Mouse (Mus musculus) heart, embryonic 11.5 days (tissue): Measurements from ENCODE around the gene Dnaic2. TPM values are rescaled to one million over a fixed set of nuclear protein-coding genes. Genes with fewer than 3 reads are reported as not detected.

Source experiments
- ATAC-seq: fragments of 200-750 bp; cut with Nextera tagmentation; replicated peaks from 2 replicates; pipeline ENCODE4 v1.8.0; 2017; ENCODE audit warnings: moderate library complexity; ENCODE audit not compliant: insufficient number of reproducible peaks, low FRiP score, low TSS enrichment
- H3K27ac ChIP-seq: fragments of 300-500 bp; sonication (generic); 2 replicates; pipeline ENCODE4 v1.5.1; 2014; ENCODE audit warnings: mild to moderate bottlenecking, low read depth, low read length
- H3K27me3 ChIP-seq: fragments of 300-500 bp; sonication (generic); 2 replicates; pipeline ENCODE4 v1.6.1; 2014; ENCODE audit warnings: mild to moderate bottlenecking, low read length, mixed read lengths; ENCODE audit not compliant: control insufficient read depth, insufficient read depth
- H3K36me3 ChIP-seq: fragments of 300-500 bp; sonication (generic); 2 replicates; pipeline ENCODE4 v1.6.1; 2014; ENCODE audit warnings: mild to moderate bottlenecking, low read length, moderate library complexity, mixed read lengths; ENCODE audit not compliant: control insufficient read depth, insufficient read depth
- H3K4me1 ChIP-seq: fragments of 300-500 bp; sonication (generic); 2 replicates; pipeline ENCODE4 v1.6.1; 2014; ENCODE audit warnings: low read length; ENCODE audit not compliant: control insufficient read depth, insufficient read depth
- H3K4me2 ChIP-seq: fragments of 300-500 bp; sonication (generic); 2 replicates; pipeline ENCODE4 v1.6.1; 2014; ENCODE audit warnings: mild to moderate bottlenecking, moderate library complexity
- H3K4me3 ChIP-seq: fragments of 300-500 bp; sonication (generic); 2 replicates; pipeline ENCODE4 v1.5.1; 2014; ENCODE audit warnings: low read depth, low read length
- H3K9ac ChIP-seq: fragments of 300-500 bp; sonication (generic); 2 replicates; pipeline ENCODE4 v1.6.1; 2014; ENCODE audit warnings: mild to moderate bottlenecking, low read depth, low read length, moderate library complexity
- H3K9me3 ChIP-seq: fragments of 300-500 bp; sonication (generic); replicated peaks from 2 replicates; pipeline ENCODE4 v1.6.1; 2016; ENCODE audit warnings: low read length; ENCODE audit not compliant: control insufficient read depth
- WGBS: fragments of 180-500 bp; shearing (Covaris S2); extraction: QIAGEN DNeasy Blood & Tissue Kit; methylation state at CpG from one replicate; pipeline ENCODE4 v1.1.7; 2014; ENCODE audit not compliant: insufficient replicate concordance; 5-methylcytosine and 5-hydroxymethylcytosine counted together
- polyA plus RNA-seq: library from polyadenylated mRNA; unstranded; fragments of >200 nt; fragmentation: Nextera tagmentation; extraction: Ambion mirVana; gene quantifications from 2 replicates; pipeline ENCODE4 v1.2.1, GENCODE M21; 2014

Dnaic2 gene
- polyA plus RNA-seq, 1 experiment from 2014 or later = 0.50 TPM

DNA sequence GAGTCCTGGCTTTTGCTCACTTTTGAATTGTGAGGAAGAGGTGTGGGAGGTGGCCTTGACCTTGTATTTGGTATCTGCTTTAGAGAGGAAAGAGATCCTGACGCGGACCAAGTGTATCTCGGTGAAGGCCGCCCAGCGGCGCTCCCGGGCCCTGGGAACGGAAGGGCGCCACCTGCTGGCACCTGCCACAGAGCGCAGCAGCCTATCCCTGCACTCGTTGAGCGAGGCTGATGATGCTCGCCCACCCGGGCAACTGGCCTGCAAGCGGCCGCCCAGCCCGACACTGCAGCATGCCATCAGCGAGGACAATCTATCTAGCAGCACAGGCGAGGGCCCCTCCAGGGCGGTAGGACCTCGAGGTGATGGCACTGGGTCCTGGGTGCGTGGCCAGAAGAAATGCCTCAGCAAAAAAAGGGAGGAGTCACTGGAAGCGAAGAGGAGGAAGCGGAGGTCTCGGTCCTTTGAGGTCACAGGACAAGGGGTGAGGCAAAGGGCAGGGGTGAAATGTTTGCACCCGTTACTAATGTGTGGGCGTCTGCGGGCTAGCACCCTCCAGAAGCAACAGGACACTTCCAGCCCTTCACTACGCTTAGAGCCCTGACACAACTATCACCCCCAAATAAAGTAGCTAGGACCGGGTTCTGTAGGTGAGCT is 62.0 kb downstream of the Dnaic2 start:
- Histone ChIP-seq H3K9ac (no peak overlapping the region), H3K4me2 (peak overlapping the region; percentile 51), H3K27ac (no peak overlapping the region), H3K4me3 (no peak overlapping the region), H3K36me3 (no peaks in the 10 kb centered on the region), H3K27me3 (peaks cover 98% of the 10 kb centered on the region), H3K4me1 (peaks cover 9% of the 10 kb centered on the region; the same call in 1 of the 2 replicates), H3K9me3 (no peaks in the 10 kb centered on the region)
- no peak for ATAC-seq
- 10% methylated on average over 30 of the region's 30 CpGs for WGBS

DNA sequence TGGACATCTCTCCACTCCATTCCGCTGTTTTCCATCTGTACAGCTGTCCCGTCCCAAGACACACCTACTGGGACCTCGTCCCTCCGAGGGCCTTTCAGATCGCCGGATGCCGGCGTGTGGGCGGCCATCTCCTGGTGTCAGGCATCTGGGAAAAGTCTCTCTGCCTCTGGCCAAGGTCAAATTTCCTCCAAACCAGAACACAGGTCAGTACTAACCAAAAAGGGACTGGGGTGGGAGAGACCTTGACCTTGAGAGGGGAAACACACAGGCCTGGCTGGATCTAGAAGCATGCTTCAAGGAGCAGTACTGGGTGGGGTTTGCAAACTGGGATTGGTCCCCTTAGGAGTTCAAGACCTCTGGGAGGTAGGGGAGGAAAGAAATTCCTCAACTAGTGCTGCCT is 62.5 kb downstream of the Dnaic2 start:
- ATAC-seq = no peak
- no peak overlapping the region for H3K4me3 ChIP-seq
- H3K36me3 ChIP-seq = no peaks in the 10 kb centered on the region
- no peaks in the 10 kb centered on the region for H3K9me3 ChIP-seq
- 46% methylated on average over 9 of the region's 9 CpGs for WGBS
- H3K4me1 ChIP-seq = peaks cover 9% of the 10 kb centered on the region; the same call in 1 of the 2 replicates
- no peak overlapping the region for H3K4me2 ChIP-seq
- peaks cover 98% of the 10 kb centered on the region for H3K27me3 ChIP-seq
- H3K9ac ChIP-seq = no peak overlapping the region
- no peak overlapping the region for H3K27ac ChIP-seq

DNA sequence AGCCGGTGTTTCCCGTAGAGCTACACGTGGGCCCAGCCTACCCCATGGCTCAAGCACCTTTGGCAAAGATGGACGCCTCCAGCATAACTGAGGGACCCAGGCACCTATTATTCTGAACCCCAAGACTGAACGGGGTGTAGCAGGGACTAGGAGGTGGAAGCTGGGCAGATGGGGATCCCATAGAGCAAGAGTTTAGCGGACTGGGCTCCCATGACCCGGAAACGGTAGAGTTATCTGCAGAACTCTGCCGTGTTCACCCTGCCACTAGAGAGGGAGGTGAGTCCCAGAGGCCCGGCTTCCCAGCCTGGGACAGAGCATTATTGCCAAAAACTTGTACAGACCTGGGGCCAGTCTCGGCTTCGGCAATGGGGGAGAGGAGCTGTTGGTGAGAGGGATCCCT is 63.0 kb downstream of the Dnaic2 start:
- Histone ChIP-seq H3K4me1 (peaks cover 10% of the 10 kb centered on the region; the same call in 1 of the 2 replicates), H3K9me3 (no peaks in the 10 kb centered on the region), H3K36me3 (no peaks in the 10 kb centered on the region), H3K27ac (no peak overlapping the region), H3K9ac (no peak overlapping the region), H3K4me2 (no peak overlapping the region), H3K27me3 (peaks cover 95% of the 10 kb centered on the region), H3K4me3 (no peak overlapping the region)
- WGBS = 54% methylated on average over 12 of the region's 12 CpGs
- no peak for ATAC-seq

DNA sequence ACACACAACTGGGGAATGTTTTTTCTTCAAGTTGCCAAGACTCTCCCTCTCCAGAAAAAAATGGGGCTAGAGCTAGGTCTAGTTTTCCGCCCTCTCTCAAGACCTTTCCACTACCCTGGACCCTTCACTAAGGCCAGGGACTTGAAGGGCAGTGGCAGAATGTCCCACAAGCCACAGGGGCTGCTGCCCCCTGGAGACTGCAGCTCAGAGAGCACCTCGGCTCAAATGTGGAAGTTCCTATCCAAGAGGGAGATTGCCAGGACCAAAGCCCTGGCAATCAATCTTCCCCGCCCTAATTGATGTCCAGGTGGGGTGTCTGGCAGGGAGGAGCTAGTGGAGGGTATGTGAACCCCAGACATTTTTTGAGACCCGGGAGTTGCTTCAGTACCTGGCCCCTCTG is 63.6 kb downstream of the Dnaic2 start:
- no peaks in the 10 kb centered on the region for H3K36me3 ChIP-seq
- WGBS = 19% methylated on average over 4 of the region's 4 CpGs

DNA sequence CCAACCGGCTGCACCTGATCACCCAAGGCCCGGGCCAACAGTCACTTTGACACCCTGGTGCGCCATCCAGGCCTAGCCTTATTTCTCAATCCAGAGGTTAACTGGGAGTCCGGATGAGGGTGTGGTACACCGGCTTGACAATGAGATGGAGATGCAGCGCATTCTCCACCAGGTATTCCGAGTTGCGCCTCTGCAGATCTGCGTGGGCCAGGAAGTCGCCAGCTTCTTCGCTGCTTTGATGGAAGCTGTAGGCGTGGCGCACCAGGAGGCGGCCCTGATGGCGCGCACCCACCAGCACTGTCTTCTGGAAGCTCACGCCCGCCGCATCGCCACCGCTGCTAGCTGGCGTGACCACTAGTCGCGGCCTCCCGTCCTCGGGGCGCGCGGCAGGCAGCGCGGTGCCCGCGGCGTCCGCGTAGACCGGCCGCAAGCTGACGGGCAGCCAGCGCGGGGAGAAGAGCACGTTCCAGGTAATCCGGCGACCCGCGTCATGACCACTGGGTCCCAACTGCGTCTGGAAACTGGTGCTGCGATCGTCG is 64.2 kb downstream of the Dnaic2 start:
- WGBS = 2% methylated on average over 50 of the region's 50 CpGs
- Histone ChIP-seq H3K4me2 (peak overlapping the region; percentile 84), H3K9ac (peak overlapping the region; percentile 46; the same call in 1 of the 2 replicates), H3K9me3 (no peaks in the 10 kb centered on the region), H3K27me3 (peaks cover 83% of the 10 kb centered on the region), H3K4me3 (peak overlapping the region; percentile 48), H3K27ac (no peak overlapping the region), H3K4me1 (peaks cover 17% of the 10 kb centered on the region; the same call in 1 of the 2 replicates), H3K36me3 (no peaks in the 10 kb centered on the region)
- ATAC-seq = no peak

More for the DNA sequence above, 63.6 kb downstream of the Dnaic2 start:
- H3K27me3 ChIP-seq = peaks cover 89% of the 10 kb centered on the region
- no peak for ATAC-seq
- no peak overlapping the region for H3K4me3 ChIP-seq
- H3K27ac ChIP-seq = no peak overlapping the region
- no peaks in the 10 kb centered on the region for H3K9me3 ChIP-seq
- H3K9ac ChIP-seq = no peak overlapping the region
- H3K4me2 ChIP-seq = no peak overlapping the region
- H3K4me1 ChIP-seq = peaks cover 16% of the 10 kb centered on the region; the same call in 1 of the 2 replicates

DNA sequence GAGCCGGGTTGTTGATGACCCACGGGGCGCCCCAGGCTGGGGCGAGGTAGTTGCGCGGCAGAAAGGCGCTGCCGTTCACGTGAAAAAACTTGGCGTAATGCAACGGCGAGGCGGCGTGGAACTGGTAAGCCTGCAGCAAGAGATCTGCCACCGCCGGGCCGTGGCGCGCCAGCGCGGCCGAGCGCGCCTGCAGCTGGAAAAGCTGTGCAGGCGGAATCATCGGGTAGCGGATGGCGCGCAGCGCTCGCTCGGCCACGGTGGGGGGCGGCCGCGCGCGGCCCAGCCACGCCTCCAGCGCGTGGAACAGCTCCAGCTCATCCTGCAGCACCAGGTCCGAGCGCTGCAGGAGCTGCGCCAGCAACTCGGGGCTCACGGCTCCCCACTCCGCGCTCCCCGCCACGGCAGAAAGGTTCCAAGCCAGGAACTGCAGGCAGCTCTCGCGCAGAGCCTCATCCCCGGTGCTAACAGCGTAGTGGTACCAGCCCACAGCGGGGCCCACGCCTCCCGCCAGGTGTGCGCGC is 64.7 kb downstream of the Dnaic2 start:
- no peaks in the 10 kb centered on the region for H3K36me3 ChIP-seq
- H3K9me3 ChIP-seq = no peaks in the 10 kb centered on the region
- no peak for ATAC-seq
- WGBS = under 1% methylated on average over 58 of the region's 59 CpGs
- peak overlapping the region; percentile 84 for H3K4me2 ChIP-seq
- no peak overlapping the region for H3K27ac ChIP-seq
- H3K27me3 ChIP-seq = peaks cover 79% of the 10 kb centered on the region
- peak overlapping the region; percentile 48 for H3K4me3 ChIP-seq
- H3K4me1 ChIP-seq = peaks cover 17% of the 10 kb centered on the region; the same call in 1 of the 2 replicates
- peak overlapping the region; percentile 46; the same call in 1 of the 2 replicates for H3K9ac ChIP-seq

DNA sequence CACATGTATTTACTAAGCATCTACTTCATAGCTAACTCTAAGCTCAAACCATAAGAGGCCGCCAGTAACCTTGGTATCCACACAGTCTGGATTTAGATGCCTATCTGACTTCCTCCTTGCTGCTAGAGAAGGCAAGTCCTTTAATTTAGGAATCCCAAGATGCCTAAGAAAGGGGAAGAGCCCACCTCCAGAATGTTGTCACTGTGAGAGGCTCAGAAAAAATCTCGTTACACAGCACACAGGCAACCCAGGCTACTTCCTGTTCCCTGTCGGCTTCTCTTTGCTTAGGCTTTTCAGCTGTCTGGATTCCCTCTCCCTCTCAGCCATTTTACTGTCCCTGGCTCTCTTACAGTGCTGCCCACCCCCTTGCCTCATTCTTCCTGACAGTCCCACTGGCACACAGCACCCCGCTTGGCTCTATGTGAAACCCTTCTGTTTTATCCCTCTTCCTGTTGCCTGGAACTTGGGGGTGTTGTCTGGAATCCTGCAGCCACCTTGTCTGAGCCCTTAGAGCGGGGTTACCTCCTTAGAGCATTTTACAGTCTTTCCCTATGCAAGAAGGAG is 65.8 kb downstream of the Dnaic2 start:
- 41% methylated on average over 5 of the region's 5 CpGs for WGBS
- Histone ChIP-seq H3K4me3 (no peak overlapping the region), H3K27ac (no peak overlapping the region), H3K27me3 (peaks cover 69% of the 10 kb centered on the region), H3K4me1 (peaks cover 17% of the 10 kb centered on the region; the same call in 1 of the 2 replicates), H3K36me3 (no peaks in the 10 kb centered on the region), H3K9me3 (no peaks in the 10 kb centered on the region), H3K4me2 (no peak overlapping the region), H3K9ac (no peak overlapping the region)
- ATAC-seq = no peak

DNA sequence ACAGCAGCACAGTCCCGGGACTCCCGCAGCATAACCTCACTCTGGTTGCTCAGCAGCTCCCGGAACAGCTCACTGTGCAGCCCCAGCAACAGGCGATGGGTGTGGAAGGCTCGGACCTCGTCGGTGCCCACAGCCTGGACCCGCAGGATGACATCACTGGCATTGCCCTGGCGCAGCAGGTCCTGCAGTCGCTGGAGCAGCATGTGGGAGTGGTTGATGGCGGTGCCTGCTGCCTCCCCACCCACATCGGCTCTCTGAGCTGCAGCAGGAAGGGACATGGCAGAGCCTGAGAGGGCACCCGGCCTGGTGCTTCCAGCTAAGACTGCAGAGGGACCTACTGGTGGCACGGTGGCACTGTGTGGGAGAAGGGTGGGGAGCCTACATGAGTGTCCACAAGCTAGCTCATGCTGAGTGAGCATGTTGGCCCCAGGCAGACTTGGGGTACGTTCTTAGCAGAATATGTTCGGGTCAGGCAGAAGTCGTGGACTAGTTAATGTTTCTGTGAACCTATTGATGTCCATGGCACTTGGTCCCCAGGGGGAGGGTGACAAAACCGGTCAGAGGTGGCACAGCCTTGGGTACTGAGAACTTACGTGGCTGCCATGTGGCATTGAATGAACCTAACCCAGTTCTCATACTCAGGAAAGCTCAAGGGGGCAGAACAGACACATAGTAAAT is 66.8 kb downstream of the Dnaic2 start:
- Histone ChIP-seq H3K27me3 (peaks cover 59% of the 10 kb centered on the region), H3K36me3 (no peaks in the 10 kb centered on the region), H3K27ac (no peak overlapping the region), H3K4me3 (no peak overlapping the region), H3K9me3 (no peaks in the 10 kb centered on the region), H3K4me1 (peaks cover 17% of the 10 kb centered on the region; the same call in 1 of the 2 replicates), H3K9ac (no peak overlapping the region), H3K4me2 (no peak overlapping the region)
- ATAC-seq = no peak
- WGBS = 66% methylated on average over 19 of the region's 19 CpGs
